Mouse (Mus musculus): Measurements from ENCODE around the gene Maob. TPM values are rescaled to one million over a fixed set of nuclear protein-coding genes. Genes with fewer than 3 reads are reported as not detected.

Gene Maob
- 102 and 122 TPM in 2 replicates for polyA plus RNA-seq (2012; ENCODE audit: insufficient read depth, insufficient read length, missing spikeins)

GRCm38 (mm10) chrX:16817261-16817769 lies at the start of gene Maob:
Gene Maob (minus strand): TSS chrX:16817366.
- peak within 1 kb of the TSS; percentile 34; the same call in 1 of the 2 replicates for H3K27ac ChIP-seq (replicated peaks; ENCODE audit: low read depth, low read length)
- H3K4me1 ChIP-seq (ENCODE audit: control insufficient read depth, insufficient read depth, insufficient read length, low read length) = no peaks in the 10 kb centered on the region
- H3K4me3 ChIP-seq (ENCODE audit: insufficient read depth, low read depth, low read length) = peak within 1 kb of the TSS; percentile 60

GRCm38 (mm10) chrX:16860244-16860643 lies 43.1 kb upstream of the Maob start:
- no peaks in the 10 kb centered on the region for H3K4me1 ChIP-seq (ENCODE audit: control insufficient read depth, insufficient read depth, insufficient read length, low read length)
- no peak overlapping the region for H3K4me3 ChIP-seq (ENCODE audit: insufficient read depth, low read depth, low read length)
- no peak overlapping the region for H3K27ac ChIP-seq (replicated peaks; ENCODE audit: low read depth, low read length)

GRCm38 (mm10) chrX:16846034-16846433 lies 28.9 kb upstream of the Maob start:
- Histone ChIP-seq H3K27ac (replicated peaks; ENCODE audit: low read depth, low read length) (no peak overlapping the region), H3K4me1 (ENCODE audit: control insufficient read depth, insufficient read depth, insufficient read length, low read length) (no peaks in the 10 kb centered on the region), H3K4me3 (ENCODE audit: insufficient read depth, low read depth, low read length) (no peak overlapping the region)

- H3K4me1 ChIP-seq (ENCODE audit: control insufficient read depth, insufficient read depth, insufficient read length, low read length) = no peaks in the 10 kb centered on the region
- no peak overlapping the region for H3K4me3 ChIP-seq (ENCODE audit: insufficient read depth, low read depth, low read length)
- H3K27ac ChIP-seq (replicated peaks; ENCODE audit: low read depth, low read length) = no peak overlapping the region
Measured at GRCm38 (mm10) chrX:16841443-16841842, 24.3 kb upstream of the Maob start.

- H3K4me3 ChIP-seq (ENCODE audit: insufficient read depth, low read depth, low read length) = no peak overlapping the region
- no peaks in the 10 kb centered on the region for H3K4me1 ChIP-seq (ENCODE audit: control insufficient read depth, insufficient read depth, insufficient read length, low read length)
- H3K27ac ChIP-seq (replicated peaks; ENCODE audit: low read depth, low read length) = no peak overlapping the region
Measured at GRCm38 (mm10) chrX:16837293-16837692, 20.1 kb upstream of the Maob start.

- Histone ChIP-seq H3K4me1 (ENCODE audit: control insufficient read depth, insufficient read depth, insufficient read length, low read length) (no peaks in the 10 kb centered on the region), H3K27ac (replicated peaks; ENCODE audit: low read depth, low read length) (no peak overlapping the region), H3K4me3 (ENCODE audit: insufficient read depth, low read depth, low read length) (no peak overlapping the region)
Measured at GRCm38 (mm10) chrX:16836488-16837082, 19.4 kb upstream of the Maob start.

GRCm38 (mm10) chrX:16826028-16826427 lies 8.9 kb upstream of the Maob start:
- no peak overlapping the region for H3K4me3 ChIP-seq (ENCODE audit: insufficient read depth, low read depth, low read length)
- H3K27ac ChIP-seq (replicated peaks; ENCODE audit: low read depth, low read length) = no peak overlapping the region
- H3K4me1 ChIP-seq (ENCODE audit: control insufficient read depth, insufficient read depth, insufficient read length, low read length) = no peaks in the 10 kb centered on the region

- H3K4me3 ChIP-seq (ENCODE audit: insufficient read depth, low read depth, low read length) = no peak overlapping the region
- no peak overlapping the region for H3K27ac ChIP-seq (replicated peaks; ENCODE audit: low read depth, low read length)
- no peaks in the 10 kb centered on the region for H3K4me1 ChIP-seq (ENCODE audit: control insufficient read depth, insufficient read depth, insufficient read length, low read length)
Measured at GRCm38 (mm10) chrX:16815965-16816364, 1.2 kb downstream of the Maob start.

- Histone ChIP-seq H3K4me3 (ENCODE audit: insufficient read depth, low read depth, low read length) (no peak overlapping the region), H3K4me1 (ENCODE audit: control insufficient read depth, insufficient read depth, insufficient read length, low read length) (no peaks in the 10 kb centered on the region), H3K27ac (replicated peaks; ENCODE audit: low read depth, low read length) (no peak overlapping the region)
Measured at GRCm38 (mm10) chrX:16812080-16812479, 5.1 kb downstream of the Maob start.

- Histone ChIP-seq H3K27ac (replicated peaks; ENCODE audit: low read depth, low read length) (no peak overlapping the region), H3K4me3 (ENCODE audit: insufficient read depth, low read depth, low read length) (no peak overlapping the region), H3K4me1 (ENCODE audit: control insufficient read depth, insufficient read depth, insufficient read length, low read length) (no peaks in the 10 kb centered on the region)
Measured at GRCm38 (mm10) chrX:16767453-16767852, 49.7 kb downstream of the Maob start.

GRCm38 (mm10) chrX:16766156-16766555 lies 51.0 kb downstream of the Maob start:
- no peak overlapping the region for H3K4me3 ChIP-seq (ENCODE audit: insufficient read depth, low read depth, low read length)
- no peaks in the 10 kb centered on the region for H3K4me1 ChIP-seq (ENCODE audit: control insufficient read depth, insufficient read depth, insufficient read length, low read length)
- H3K27ac ChIP-seq (replicated peaks; ENCODE audit: low read depth, low read length) = no peak overlapping the region

GRCm38 (mm10) chrX:16761430-16761829 lies 55.7 kb downstream of the Maob start:
- Histone ChIP-seq H3K27ac (replicated peaks; ENCODE audit: low read depth, low read length) (no peak overlapping the region), H3K4me3 (ENCODE audit: insufficient read depth, low read depth, low read length) (no peak overlapping the region), H3K4me1 (ENCODE audit: control insufficient read depth, insufficient read depth, insufficient read length, low read length) (no peaks in the 10 kb centered on the region)

- H3K27ac ChIP-seq (replicated peaks; ENCODE audit: low read depth, low read length) = no peak overlapping the region
- H3K4me1 ChIP-seq (ENCODE audit: control insufficient read depth, insufficient read depth, insufficient read length, low read length) = no peaks in the 10 kb centered on the region
Measured at GRCm38 (mm10) chrX:16754761-16755160, 62.4 kb downstream of the Maob start.

GRCm38 (mm10) chrX:16748932-16749331 lies 68.2 kb downstream of the Maob start:
- no peak overlapping the region for H3K4me3 ChIP-seq (ENCODE audit: insufficient read depth, low read depth, low read length)
- no peaks in the 10 kb centered on the region for H3K4me1 ChIP-seq (ENCODE audit: control insufficient read depth, insufficient read depth, insufficient read length, low read length)
- no peak overlapping the region for H3K27ac ChIP-seq (replicated peaks; ENCODE audit: low read depth, low read length)

More at GRCm38 (mm10) chrX:16754761-16755160, 62.4 kb downstream of the Maob start:
- H3K4me3 ChIP-seq (ENCODE audit: insufficient read depth, low read depth, low read length) = no peak overlapping the region

- no peak overlapping the region for H3K27ac ChIP-seq (replicated peaks; ENCODE audit: low read depth, low read length)
- no peaks in the 10 kb centered on the region for H3K4me1 ChIP-seq (ENCODE audit: control insufficient read depth, insufficient read depth, insufficient read length, low read length)
- H3K4me3 ChIP-seq (ENCODE audit: insufficient read depth, low read depth, low read length) = no peak overlapping the region
Measured at GRCm38 (mm10) chrX:16714033-16714432, 103.1 kb downstream of the Maob start.

- Histone ChIP-seq H3K4me3 (ENCODE audit: insufficient read depth, low read depth, low read length) (no peak overlapping the region), H3K4me1 (ENCODE audit: control insufficient read depth, insufficient read depth, insufficient read length, low read length) (no peaks in the 10 kb centered on the region), H3K27ac (replicated peaks; ENCODE audit: low read depth, low read length) (no peak overlapping the region)
Measured at GRCm38 (mm10) chrX:16706094-16706493, 111.1 kb downstream of the Maob start.

Data from brown adipose tissue, adult 24 weeks (tissue).